In genomic region chr5:132052637-132053036, GRCm38 (mm10) we compare ENCODE assay signal across 14 mouse cellular contexts.
"Had no signal": no experiment of that assay in that cellular context is flagged by ENCODE, and none has a peak within 500 bp of the region (broad histone marks: within the 10 kb centered on the region; RNA-seq: fewer than 3 reads in every experiment).

No protein-coding gene starts in this region.

- ATAC-seq: inflammation-experienced regulatory T-cells, adult 6 months; liver, postnatal 0 days; lung, postnatal 0 days; midbrain, embryonic 15.5 days had no signal

- H3K9me3 ChIP-seq: kidney, embryonic 15.5 days; limb, embryonic 12.5 days; liver, embryonic 13.5 days; midbrain, embryonic 15.5 days had no signal

- H3K9ac ChIP-seq: kidney, embryonic 15.5 days; limb, embryonic 12.5 days; liver, embryonic 13.5 days; liver, postnatal 0 days; midbrain, embryonic 15.5 days had no signal

- H3K4me2 ChIP-seq: kidney, embryonic 15.5 days; limb, embryonic 12.5 days; liver, embryonic 13.5 days; midbrain, embryonic 15.5 days had no signal

- H3K27ac ChIP-seq: kidney, embryonic 15.5 days; layer of hippocampus, adult 2 months; limb, embryonic 12.5 days; liver, embryonic 13.5 days; midbrain, embryonic 15.5 days had no signal

- H3K36me3 ChIP-seq: kidney, embryonic 15.5 days; liver, embryonic 13.5 days; midbrain, embryonic 15.5 days had no signal

- H3K4me1 ChIP-seq: liver, embryonic 13.5 days; midbrain, embryonic 15.5 days had no signal

- DNase-seq: kidney, adult 18-20 months; liver; liver, embryonic 13.5 days; liver, postnatal 0 days; lung, postnatal 36 days; right cerebral cortex, postnatal 14 days; thymus, adult 2 months; thymus, postnatal 25 days had no signal

- H3K27me3 ChIP-seq: kidney, embryonic 15.5 days; liver, embryonic 13.5 days; midbrain, embryonic 15.5 days had no signal

- H3K4me3 ChIP-seq: kidney, embryonic 15.5 days; layer of hippocampus, adult 2 months; limb, embryonic 12.5 days; liver, embryonic 13.5 days; midbrain, embryonic 15.5 days had no signal
